Mouse (Mus musculus) MN1 (cell line): ENCODE data around the gene Map3k10.
A peak's percentile ranks its signal among the peaks of the same experiment; 100 is the strongest.

Experiments used
- DNase-seq: peaks from one replicate; pipeline ENCODE4 v3.0.0-alpha.2; 2016; ENCODE audit warnings: low spot score

Map3k10 gene

GRCm38 (mm10) chr7:27609285-27609684 is 65.1 kb downstream of the Map3k10 start:
- peak; percentile 34 for DNase-seq

GRCm38 (mm10) chr7:27608130-27608529 is 66.3 kb downstream of the Map3k10 start:
- DNase-seq, result no peak

- DNase-seq, result peak; percentile 83
Measured at GRCm38 (mm10) chr7:27607580-27607979, 66.8 kb downstream of the Map3k10 start.

GRCm38 (mm10) chr7:27606481-27607254 is 67.7 kb downstream of the Map3k10 start:
- DNase-seq, result no peak
